Mouse (Mus musculus): ENCODE results near the gene Rasgef1b. TPM values are rescaled to one million over a fixed set of nuclear protein-coding genes. Genes with fewer than 3 reads are reported as not detected.

The Rasgef1b gene
- total RNA-seq, 2 experiments from 2014 or later, result 0.36 to 0.37 TPM

GRCm38 (mm10) chr5:99711947-99712346 is 16.9 kb downstream of the Rasgef1b start:
- no peak for DNase-seq
- intact Hi-C loops (cut with DNase I), result no loop called here

DNA sequence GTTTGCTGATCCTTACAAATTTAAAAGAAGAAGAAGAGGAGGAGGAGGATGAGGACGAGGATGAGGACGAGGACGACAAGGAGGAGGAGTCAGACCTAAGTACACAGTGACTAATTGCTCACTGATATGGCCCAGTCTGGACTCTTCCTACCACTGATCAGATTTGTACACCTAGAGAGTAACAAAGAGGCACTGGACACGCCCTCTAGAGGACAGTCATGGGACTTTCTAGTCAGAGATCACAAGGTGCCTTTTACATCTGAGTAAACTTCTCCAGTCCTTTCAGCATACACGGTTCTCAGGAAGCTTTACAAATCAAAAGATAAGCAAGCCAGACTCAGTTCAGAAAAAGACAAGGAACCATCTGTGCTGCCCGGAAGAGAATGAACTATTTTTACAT is 20.2 kb downstream of the Rasgef1b start:
- intact Hi-C loops (cut with DNase I), result loop anchor here (10.0 kb wide), 1 partner anchor 464 kb away; no protein-coding TSS in a partner anchor
- no peak for DNase-seq

DNA sequence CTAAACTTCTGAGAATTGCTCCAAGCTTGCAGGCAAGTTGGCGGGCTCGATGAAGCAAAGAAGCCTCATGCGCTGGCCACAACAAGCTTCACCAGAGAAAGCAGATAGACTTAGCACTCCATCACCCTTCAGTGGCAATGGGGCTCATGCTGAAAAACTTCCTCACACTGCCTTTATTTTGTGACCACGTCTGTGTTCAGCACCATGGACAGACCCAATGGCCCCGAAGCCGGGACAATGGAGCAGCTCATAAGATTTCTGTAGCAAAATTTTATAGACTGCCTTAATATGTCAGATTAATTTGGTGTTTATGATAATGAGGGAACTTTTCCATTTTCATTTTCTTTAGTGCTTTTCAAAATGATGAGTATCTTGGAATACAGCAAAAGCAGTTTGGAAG is 21.6 kb downstream of the Rasgef1b start:
- DNase-seq, result no peak
- intact Hi-C loops (cut with DNase I), result loop anchor here (10.0 kb wide), 1 partner anchor 462 kb away; no protein-coding TSS in a partner anchor

- no peak for DNase-seq
- intact Hi-C loops (cut with DNase I), result loop anchor here (10.0 kb wide), 1 partner anchor 457 kb away; no protein-coding TSS in a partner anchor
Measured at GRCm38 (mm10) chr5:99701811-99702210, 27.1 kb downstream of the Rasgef1b start.

GRCm38 (mm10) chr5:99694712-99695360 is 34.0 kb downstream of the Rasgef1b start:
- intact Hi-C loops (cut with DNase I), result loop anchor here (10.0 kb wide), 1 partner anchor 70 kb away; no protein-coding TSS in a partner anchor
- DNase-seq, result no peak

DNA sequence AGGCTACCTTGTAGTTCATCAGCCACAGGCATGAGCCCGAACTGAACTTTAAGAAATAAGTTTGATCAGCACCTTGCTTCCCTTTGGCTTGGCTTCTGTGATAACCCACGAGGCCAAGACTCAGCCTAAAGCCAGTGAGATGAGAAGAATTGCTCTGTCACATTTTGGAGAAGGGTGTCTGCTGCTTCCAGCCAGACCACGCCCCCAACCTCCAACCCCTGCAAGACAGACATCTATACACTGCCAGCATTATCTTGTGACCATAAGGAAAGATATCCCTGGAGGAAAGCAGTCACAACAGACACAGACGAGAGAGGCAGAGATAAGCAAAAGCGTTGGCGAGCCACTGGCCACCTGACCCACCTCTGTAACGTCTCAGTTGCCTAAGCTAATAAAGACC is 39.0 kb downstream of the Rasgef1b start:
- DNase-seq, result no peak
- intact Hi-C loops (cut with DNase I), result loop anchor here (10.0 kb wide), 1 partner anchor 75 kb away; no protein-coding TSS in a partner anchor

DNA sequence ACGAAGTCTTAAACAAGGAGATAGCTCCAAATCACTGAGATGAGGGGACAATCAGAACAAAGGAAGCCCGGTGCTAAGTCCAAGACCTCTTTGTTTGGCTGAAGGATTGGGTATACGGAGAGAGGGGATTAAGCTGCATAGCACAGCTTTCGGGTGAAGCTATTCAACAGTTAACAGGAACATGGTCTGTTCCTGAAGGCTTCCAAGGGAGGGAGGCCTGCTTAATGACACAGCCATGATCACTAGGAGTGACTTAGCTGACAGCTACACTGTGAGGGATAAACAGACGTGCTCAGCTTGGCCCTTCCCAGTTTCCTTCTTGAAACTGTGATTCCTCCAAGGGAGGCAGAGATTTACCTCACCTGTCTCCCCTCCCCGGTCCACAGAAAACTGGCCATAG is 41.0 kb downstream of the Rasgef1b start:
- intact Hi-C loops (cut with DNase I), result no loop called here
- no peak for DNase-seq

GRCm38 (mm10) chr5:99684023-99684422 is 44.8 kb downstream of the Rasgef1b start:
- intact Hi-C loops (cut with DNase I), result no loop called here
- DNase-seq, result no peak

DNA sequence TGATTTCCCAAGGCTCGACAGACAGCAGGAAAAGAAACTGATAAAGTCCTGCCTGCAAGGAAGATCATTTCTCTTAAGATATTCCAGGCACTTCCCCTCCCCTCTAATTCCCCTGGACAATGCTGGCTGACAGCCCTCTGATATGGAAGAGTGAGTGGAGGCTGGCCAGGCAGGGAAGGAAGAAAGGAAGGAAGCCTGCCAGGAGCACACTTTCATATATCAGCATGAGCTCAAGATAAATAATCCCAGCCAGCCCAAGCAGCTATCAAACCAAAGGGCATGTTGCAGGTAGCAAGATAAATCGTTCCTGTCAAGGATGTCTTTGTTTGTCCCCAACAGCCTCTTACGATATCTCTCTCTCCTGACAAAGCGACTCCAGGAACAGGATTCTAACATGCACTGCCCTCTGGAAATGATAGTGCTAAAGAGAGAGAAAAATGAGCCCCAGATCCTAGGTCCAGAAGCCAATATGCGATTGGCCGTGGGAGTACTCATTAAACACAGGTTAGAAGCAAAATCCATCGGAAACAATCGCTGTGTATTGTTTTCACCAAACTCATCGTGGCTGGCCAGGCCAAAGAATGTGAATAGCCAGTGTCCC is 58.8 kb downstream of the Rasgef1b start:
- DNase-seq, result no peak
- intact Hi-C loops (cut with DNase I), result no loop called here

- no peak for DNase-seq
- intact Hi-C loops (cut with DNase I), result no loop called here
Measured at GRCm38 (mm10) chr5:99656024-99656423, 72.8 kb downstream of the Rasgef1b start.

DNA sequence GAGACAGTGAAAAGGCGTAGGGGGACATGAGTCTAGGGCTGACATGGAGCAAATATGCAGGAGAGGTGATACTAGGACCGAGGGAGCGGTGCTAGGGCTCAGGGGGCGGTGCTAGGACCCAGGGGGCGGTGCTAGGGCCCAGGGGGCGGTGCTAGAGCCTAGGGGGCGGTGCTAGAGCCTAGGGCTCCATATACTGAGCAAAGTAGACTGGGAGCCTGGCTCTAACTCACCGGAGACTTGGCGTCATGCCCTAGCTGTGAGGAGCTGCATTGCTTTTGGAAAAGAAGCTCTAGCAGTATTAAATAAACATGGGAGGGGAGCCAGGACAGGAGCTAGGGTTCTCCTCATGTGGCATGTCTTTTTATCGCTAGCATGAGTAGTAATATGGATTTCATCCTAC is 75.9 kb downstream of the Rasgef1b start:
- no peak for DNase-seq
- intact Hi-C loops (cut with DNase I), result no loop called here

GRCm38 (mm10) chr5:99641407-99641806 is 87.5 kb downstream of the Rasgef1b start:
- no peak for DNase-seq
- intact Hi-C loops (cut with DNase I), result no loop called here

DNA sequence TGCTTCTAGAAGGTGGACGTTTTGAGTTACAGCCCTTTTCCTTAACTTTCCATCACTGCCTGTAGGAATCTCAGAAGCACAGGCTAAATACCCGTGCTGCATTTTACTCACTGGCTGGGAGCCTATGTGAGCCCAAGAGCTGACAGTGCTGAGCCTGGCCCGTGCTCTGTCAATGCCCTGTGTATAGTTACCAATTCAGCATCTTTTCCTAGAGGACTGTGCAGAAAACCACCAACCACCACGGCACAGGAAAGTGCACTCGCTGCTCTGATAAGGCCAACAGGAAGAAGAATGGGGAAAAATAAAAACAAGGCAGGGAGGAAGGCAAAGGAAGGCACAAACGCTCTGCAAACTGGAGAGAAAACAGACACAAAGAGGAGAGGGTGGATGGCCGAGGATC is 92.3 kb downstream of the Rasgef1b start:
- intact Hi-C loops (cut with DNase I), result no loop called here
- DNase-seq, result no peak

GRCm38 (mm10) chr5:99634010-99634541 is 94.8 kb downstream of the Rasgef1b start:
- DNase-seq, result no peak
- intact Hi-C loops (cut with DNase I), result no loop called here

- intact Hi-C loops (cut with DNase I), result no loop called here
- no peak for DNase-seq
Measured at GRCm38 (mm10) chr5:99633548-99633947, 95.3 kb downstream of the Rasgef1b start.

- DNase-seq, result no peak
- intact Hi-C loops (cut with DNase I), result no loop called here
Measured at GRCm38 (mm10) chr5:99632649-99633310, 96.1 kb downstream of the Rasgef1b start.

DNA sequence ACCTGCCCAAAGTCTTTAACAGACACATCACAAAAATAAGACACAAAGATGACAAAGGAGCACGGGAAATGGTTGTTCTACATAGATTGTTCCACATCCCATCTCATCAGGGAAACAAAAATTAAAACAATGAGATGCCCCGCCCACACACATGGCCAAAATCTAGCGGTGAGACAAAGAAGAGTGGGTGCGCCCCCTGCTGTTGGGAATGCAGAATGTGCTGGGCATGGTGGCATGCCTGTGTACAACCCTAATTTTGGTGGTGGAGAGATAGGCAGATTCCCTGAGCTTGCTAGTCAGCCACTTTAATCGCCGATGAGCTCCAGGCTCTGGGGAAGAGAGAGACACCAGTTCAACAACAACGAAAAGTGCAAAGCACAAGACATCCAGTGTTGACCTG is 98.8 kb downstream of the Rasgef1b start:
- no peak for DNase-seq
- intact Hi-C loops (cut with DNase I), result no loop called here

DNA sequence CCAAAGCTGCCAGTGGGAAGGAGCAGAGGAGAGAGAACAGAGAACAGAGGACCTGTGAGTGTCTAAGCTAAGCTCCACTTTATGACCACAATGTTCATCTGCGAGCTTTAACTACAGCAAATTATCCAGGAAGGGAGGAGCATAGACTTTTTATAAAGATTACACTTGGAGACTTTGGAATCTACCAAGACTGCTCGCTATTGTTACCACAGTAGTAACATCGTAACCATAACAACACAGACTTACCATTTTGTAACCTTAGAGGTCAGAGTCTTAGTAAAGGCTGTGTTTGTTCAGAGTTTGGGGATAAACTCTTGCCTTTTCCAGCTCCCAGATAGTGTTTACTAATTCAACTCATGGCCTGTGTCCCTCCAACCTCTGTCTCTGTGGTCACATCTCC is 103.3 kb downstream of the Rasgef1b start:
- intact Hi-C loops (cut with DNase I), result no loop called here
- DNase-seq, result no peak

DNA sequence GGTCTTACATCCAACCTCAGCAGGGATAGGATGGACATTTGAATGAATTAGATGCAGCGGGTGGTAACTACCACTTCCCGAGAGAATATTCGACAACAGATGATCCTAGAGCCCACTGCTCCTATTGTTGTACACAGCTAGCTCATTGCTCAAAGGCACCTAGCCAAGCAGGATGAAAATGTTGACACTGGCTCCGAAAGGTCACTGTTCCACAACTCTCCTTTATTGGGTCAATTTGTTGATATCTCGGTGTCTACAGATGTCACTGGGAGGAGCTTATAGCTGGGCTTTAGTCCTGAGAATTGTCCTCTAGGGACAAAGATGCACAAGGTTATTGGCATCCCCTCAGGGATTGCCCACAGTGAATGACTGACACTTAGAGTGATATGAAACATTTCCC is 108.1 kb downstream of the Rasgef1b start:
- intact Hi-C loops (cut with DNase I), result no loop called here
- no peak for DNase-seq

DNA sequence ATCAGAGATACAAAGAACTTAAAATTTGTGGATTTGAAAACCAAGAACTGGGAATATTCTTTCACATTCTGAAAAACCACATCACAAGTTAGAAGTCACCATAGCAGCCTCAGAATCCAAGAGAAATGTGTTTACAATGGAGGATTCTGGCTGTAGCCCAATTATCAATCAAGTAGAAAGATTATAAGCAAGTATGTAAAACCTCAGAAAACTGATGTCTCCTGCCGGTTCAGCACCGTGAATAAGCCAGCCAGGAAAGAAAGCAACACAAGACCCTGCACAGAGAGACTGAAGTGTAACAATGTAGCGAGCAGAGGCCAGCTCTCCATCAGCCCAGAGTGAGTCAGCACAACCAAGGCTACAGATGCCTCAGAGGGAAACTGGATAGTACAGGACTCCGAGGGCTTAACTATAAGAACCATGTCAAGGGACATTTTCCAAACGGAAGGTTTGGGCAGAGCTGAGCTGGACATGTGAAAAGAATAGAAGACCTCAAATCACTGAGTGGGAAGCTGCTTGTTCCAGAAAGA is 111.5 kb downstream of the Rasgef1b start:
- DNase-seq, result no peak
- intact Hi-C loops (cut with DNase I), result no loop called here

All from gastrocnemius, postnatal 36 days (tissue).